ENCODE assay signal across 16 mouse cellular contexts in the genomic region with DNA sequence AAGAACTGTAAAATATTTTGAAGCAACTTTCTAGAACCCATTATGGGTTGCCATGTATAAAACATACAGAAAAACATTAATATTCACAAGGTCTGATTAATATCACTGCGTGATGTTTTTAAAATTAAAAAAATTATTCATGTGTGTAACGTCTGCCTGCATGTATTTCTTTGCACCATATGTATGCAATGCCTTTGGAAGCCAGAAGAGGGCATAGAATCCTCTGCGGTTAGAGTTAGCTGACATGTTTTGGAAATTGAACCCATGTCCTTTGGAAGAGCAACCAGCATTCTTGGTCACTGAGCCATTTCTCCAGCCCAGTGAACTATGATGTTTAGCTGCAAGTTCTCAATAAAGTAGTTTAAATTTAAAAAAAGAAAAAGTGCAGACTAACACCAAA.
DNase-seq lines count a peak whose midpoint lies in the region; ATAC-seq and TF ChIP-seq lines count a peak whose summit lies in the region.
"Had no signal": no experiment of that assay in that cellular context is flagged by ENCODE, and none has a peak within 500 bp of the region (broad histone marks: within the 10 kb centered on the region; RNA-seq: fewer than 3 reads in every experiment).

No protein-coding gene starts in this region.

- no peaks in the 10 kb centered on the region for H3K36me3 ChIP-seq in heart, postnatal 0 days (replicated peaks; ENCODE audit: control insufficient read depth, insufficient read depth, low read length)
- no peaks in the 10 kb centered on the region for H3K36me3 ChIP-seq in neural tube, embryonic 15.5 days
- H3K36me3 ChIP-seq in midbrain, embryonic 16.5 days (ENCODE audit: control insufficient read depth, insufficient read depth, low read length) = no peaks in the 10 kb centered on the region
- H3K36me3 ChIP-seq: limb, embryonic 10.5 days had no signal

- H3K4me3 ChIP-seq in heart, postnatal 0 days (ENCODE audit: low read depth, low read length) = no peak overlapping the region
- no peak overlapping the region for H3K4me3 ChIP-seq in neural tube, embryonic 15.5 days (replicated peaks)
- no peak overlapping the region for H3K4me3 ChIP-seq in midbrain, embryonic 16.5 days (ENCODE audit: low read depth, low read length)
- H3K4me3 ChIP-seq: limb, embryonic 10.5 days had no signal

- no peak for ATAC-seq in heart, postnatal 0 days (ENCODE audit: insufficient read depth, low read depth)
- no peak for ATAC-seq in Patski
- no peak for ATAC-seq in neural tube, embryonic 15.5 days (ENCODE audit: low FRiP score)
- ATAC-seq in midbrain, embryonic 16.5 days = no peak
- ATAC-seq: inflammation-experienced regulatory T-cells, adult 6 months had no signal

- POLR2A ChIA-PET in Patski (lab: Charles Lee) = no interaction called here

- no peak for TF ChIP-seq EP300 in heart, postnatal 0 days (IDR thresholded peaks at IDR 0.05; ENCODE audit: low read depth)

- H3K9me3 ChIP-seq in heart, postnatal 0 days (replicated peaks; ENCODE audit: control insufficient read depth, low read length) = no peaks in the 10 kb centered on the region
- no peaks in the 10 kb centered on the region for H3K9me3 ChIP-seq in neural tube, embryonic 15.5 days (replicated peaks)
- H3K9me3 ChIP-seq in midbrain, embryonic 16.5 days (replicated peaks; ENCODE audit: control insufficient read depth, low read length, poor library complexity, severe bottlenecking) = no peaks in the 10 kb centered on the region
- H3K9me3 ChIP-seq: limb, embryonic 10.5 days had no signal

- CTCF ChIA-PET in Patski (lab: Charles Lee) = no interaction called here

- intact Hi-C loops in heart, postnatal 14 days (cut with DNase I) = loop anchor here (5.0 kb wide), 1 partner anchor 346 kb away; no protein-coding TSS in a partner anchor

- H3K4me1 ChIP-seq in heart, postnatal 0 days (ENCODE audit: control insufficient read depth, insufficient read depth) = no peaks in the 10 kb centered on the region
- no peaks in the 10 kb centered on the region for H3K4me1 ChIP-seq in neural tube, embryonic 15.5 days
- H3K4me1 ChIP-seq in midbrain, embryonic 16.5 days (ENCODE audit: control insufficient read depth, insufficient read depth, low read length) = no peaks in the 10 kb centered on the region
- H3K4me1 ChIP-seq: limb, embryonic 10.5 days had no signal

- TF ChIP-seq CTCF in heart, postnatal 0 days (IDR thresholded peaks at IDR 0.05; ENCODE audit: low read depth) = peak; percentile 58
- TF ChIP-seq CTCF in Patski (IDR thresholded peaks at IDR 0.05) = peak; percentile 20

- no peak overlapping the region for H3K27ac ChIP-seq in heart, postnatal 0 days (ENCODE audit: low read depth)
- H3K27ac ChIP-seq in neural tube, embryonic 15.5 days (replicated peaks) = no peak overlapping the region
- H3K27ac ChIP-seq in midbrain, embryonic 16.5 days (ENCODE audit: low read length) = no peak overlapping the region
- H3K27ac ChIP-seq: limb, embryonic 10.5 days; liver, embryonic 14.5 days; macrophage had no signal

- WGBS in heart, postnatal 0 days = 36% methylated on average over 3 of the region's 3 CpGs
- 38% methylated on average over 3 of the region's 3 CpGs for WGBS in neural tube, embryonic 15.5 days
- WGBS in midbrain, embryonic 16.5 days = 38% methylated on average over 3 of the region's 3 CpGs

- H3K27me3 ChIP-seq in heart, postnatal 0 days (ENCODE audit: control insufficient read depth, insufficient read depth, low read length) = no peaks in the 10 kb centered on the region
- H3K27me3 ChIP-seq in Patski = no peaks in the 10 kb centered on the region
- H3K27me3 ChIP-seq in neural tube, embryonic 15.5 days (replicated peaks) = no peaks in the 10 kb centered on the region
- H3K27me3 ChIP-seq in midbrain, embryonic 16.5 days (ENCODE audit: control insufficient read depth, insufficient read depth, low read depth, low read length) = no peaks in the 10 kb centered on the region

- H3K4me2 ChIP-seq in heart, postnatal 0 days (ENCODE audit: low read depth, low read length) = no peak overlapping the region
- H3K4me2 ChIP-seq in neural tube, embryonic 15.5 days = no peak overlapping the region
- H3K4me2 ChIP-seq in midbrain, embryonic 16.5 days (ENCODE audit: low read length) = no peak overlapping the region

- DNase-seq in heart, postnatal 0 days (ENCODE audit: low spot score) = no peak
- no peak for DNase-seq in heart, postnatal 14 days
- DNase-seq in 3134 (ENCODE audit: extremely low read depth, insufficient read length, low spot score) (peak; percentile 2), 3T3-L1 (ENCODE audit: low read depth, low spot score) (peak; percentile 48), Patski (ENCODE audit: low read depth, low spot score) (no peak)
- DNase-seq: adrenal gland, adult 2 months; kidney, postnatal 14 days; layer of hippocampus, postnatal 36 days; midbrain, embryonic 14.5 days; thymus, postnatal 4 days had no signal

- H3K9ac ChIP-seq in heart, postnatal 0 days (replicated peaks; ENCODE audit: low read depth, low read length) = no peak overlapping the region
- H3K9ac ChIP-seq in neural tube, embryonic 15.5 days (replicated peaks) = no peak overlapping the region
- no peak overlapping the region for H3K9ac ChIP-seq in midbrain, embryonic 16.5 days (ENCODE audit: low read depth, low read length)
- H3K9ac ChIP-seq: liver, embryonic 14.5 days had no signal

- in situ Hi-C loops in Patski (cut with MboI; ENCODE audit: low pct_unique_long_range_greater_than_20kb) = no loop called here

Comparison
In these comparisons a context has a peak if more than half of its experiments do, and no peak if none do; other contexts are left out.
1. DNase-seq: peak in 3134 (single experiment) and 3T3-L1 (single experiment); none in heart, postnatal 0 days (single experiment), heart, postnatal 14 days (0 of 2) and Patski (single experiment).